Mouse (Mus musculus) layer of hippocampus, adult 2 months (tissue): ENCODE measurements at regions not wholly inside any gene's neighbourhood (a gene's known extent, or its start where the extent isn't known, plus 50 kb on each side); places are given as distances from the start of the nearest gene placed in this dataset.

ENCODE experiments used
- DNase-seq, 2 experiments: peaks; one replicate each; pipeline ENCODE4 v3.0.0; 2022; ENCODE audit warnings: low spot score in 2 of 2
- H3K27ac ChIP-seq: fragments of 200-600 bp; 2 replicates; pipeline ENCODE4 v1.8.1; 2022
- H3K4me3 ChIP-seq: fragments of 200-600 bp; 2 replicates; pipeline ENCODE4 v1.8.1; 2022; ENCODE audit warnings: mild to moderate bottlenecking
- CTCF ChIP-seq: fragments of 200-600 bp; conservative IDR thresholded peaks from 2 replicates; pipeline ENCODE4 v1.8.1; 2022; ENCODE audit warnings: antibody characterized with exemption, mild to moderate bottlenecking, moderate library complexity

- no peak overlapping the region for H3K27ac ChIP-seq
Observed at GRCm38 (mm10) chr1:184542321-184543115, 189.9 kb downstream of the Hlx start.

DNA sequence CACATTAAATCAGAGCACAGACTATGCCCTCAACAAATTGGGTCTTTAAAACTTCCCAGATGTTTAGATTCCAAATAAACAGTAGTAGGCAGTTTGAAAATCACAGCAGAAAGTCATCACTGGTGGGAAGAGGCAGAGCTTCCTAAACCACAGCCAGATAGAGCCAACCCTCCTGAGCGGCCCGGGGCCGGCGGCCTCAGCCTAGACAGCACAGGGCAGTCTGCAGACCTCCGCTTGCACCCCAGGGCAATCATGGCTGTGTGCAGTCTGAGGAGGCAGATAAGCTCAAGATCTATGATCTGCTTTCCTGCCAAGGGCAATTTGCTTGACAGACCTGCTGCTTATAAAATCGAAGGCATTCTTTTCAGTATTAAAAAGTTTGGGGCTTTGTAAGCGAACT lies 192.6 kb downstream of the Hlx start:
- no peak overlapping the region for H3K4me3 ChIP-seq
- no peak overlapping the region for H3K27ac ChIP-seq
- no peak for DNase-seq
- no peak for TF ChIP-seq CTCF

More at GRCm38 (mm10) chr1:184542321-184543115, 189.9 kb downstream of the Hlx start:
- no peak overlapping the region for H3K4me3 ChIP-seq
- no peak for TF ChIP-seq CTCF
- DNase-seq: no peak

DNA sequence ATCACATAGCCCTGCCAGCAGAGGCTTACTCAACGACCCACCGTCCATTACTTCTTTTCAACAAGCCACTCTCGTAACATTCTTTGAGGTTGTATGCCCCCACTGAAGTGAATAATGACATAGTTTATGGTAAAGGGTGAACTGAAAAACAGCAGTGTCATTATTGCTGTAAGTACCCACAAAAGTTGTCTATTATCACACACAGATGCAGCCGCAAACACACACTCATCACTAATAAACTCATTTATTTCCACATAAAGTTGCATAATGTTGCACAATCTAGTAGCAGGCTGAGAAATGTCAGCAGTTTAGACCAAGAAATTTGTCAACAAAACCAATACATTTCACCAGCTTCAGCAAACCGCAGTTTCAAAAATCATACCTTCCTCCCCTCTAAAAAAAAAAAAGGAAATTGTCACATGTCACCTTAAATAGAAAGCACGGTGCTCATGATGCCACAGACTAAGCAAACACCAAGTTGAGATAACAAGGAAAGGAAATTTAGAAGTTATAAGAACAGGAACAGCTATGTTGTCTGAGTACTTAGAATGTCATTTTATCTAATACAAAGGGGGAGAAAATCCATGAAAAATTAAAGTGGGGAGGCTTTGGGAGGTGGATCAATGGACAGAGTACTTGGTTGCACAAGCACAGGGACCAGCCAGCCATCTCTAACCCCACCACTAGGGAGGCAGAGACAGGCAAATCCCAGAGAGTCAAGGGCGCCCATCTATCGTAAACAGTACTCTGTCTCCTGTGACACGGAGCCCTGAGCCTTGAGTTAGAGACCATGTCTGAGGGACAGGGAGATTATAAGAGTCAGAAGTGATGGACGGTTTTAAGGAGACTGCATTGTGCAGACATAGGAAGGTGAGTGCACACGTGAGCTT lies 195.9 kb downstream of the Hlx start:
- DNase-seq: no peak
- no peak overlapping the region for H3K4me3 ChIP-seq
- TF ChIP-seq CTCF: no peak
- H3K27ac ChIP-seq: no peak overlapping the region

DNA sequence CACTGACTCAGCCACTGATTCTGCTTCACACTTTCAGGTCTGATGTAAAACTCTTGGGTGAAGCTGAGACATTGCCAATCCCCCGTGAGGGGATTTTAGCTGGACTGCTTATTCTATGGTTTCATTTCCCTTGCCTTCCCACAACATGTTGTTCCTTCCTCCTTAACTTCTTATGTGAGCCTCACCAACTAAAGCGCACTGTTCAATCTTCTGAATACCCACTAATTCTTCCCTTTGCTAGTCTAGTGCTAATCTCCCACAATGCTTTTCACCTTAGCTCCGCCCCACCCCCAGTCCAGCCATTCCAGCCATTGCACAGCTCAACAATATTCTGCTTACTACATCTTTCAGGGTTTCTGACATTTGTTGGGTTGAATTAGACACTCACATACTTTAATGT lies 196.7 kb downstream of the Hlx start:
- Histone ChIP-seq H3K4me3 (no peak overlapping the region), H3K27ac (no peak overlapping the region)
- no peak for DNase-seq
- TF ChIP-seq CTCF: no peak

- DNase-seq: no peak
- TF ChIP-seq CTCF: no peak
- Histone ChIP-seq H3K4me3 (no peak overlapping the region), H3K27ac (no peak overlapping the region)
Observed at GRCm38 (mm10) chr1:184534511-184534910, 197.9 kb downstream of the Hlx start.

GRCm38 (mm10) chr1:184533870-184534269 lies 198.5 kb downstream of the Hlx start:
- Histone ChIP-seq H3K27ac (no peak overlapping the region), H3K4me3 (no peak overlapping the region)
- no peak for TF ChIP-seq CTCF
- DNase-seq: no peak

DNA sequence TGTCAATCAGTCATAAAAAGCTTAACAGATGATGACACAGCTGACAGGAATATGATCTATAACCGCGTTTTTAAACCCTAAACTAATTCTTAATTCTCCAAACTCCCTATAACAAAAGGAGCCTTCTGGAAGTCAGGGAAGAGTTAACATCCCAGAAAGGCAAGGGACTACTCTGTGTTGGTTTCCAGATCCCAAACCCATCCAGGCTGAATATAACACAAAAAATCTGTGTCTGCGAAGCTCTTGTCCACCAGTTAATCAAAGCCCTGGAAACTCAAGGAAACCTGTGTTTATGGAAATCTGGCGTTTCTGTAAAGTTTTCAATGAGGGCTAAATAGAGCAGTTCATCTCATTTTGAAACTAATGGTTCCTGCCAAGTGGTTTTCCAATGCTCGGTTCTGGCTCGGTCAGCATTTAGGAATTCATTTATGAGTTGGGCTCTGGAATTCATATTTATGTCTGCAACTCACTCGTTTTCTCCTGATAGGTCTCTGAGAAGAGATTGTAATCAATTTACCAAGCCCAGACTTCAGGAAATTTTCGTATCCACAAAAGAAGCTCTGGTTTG lies 199.8 kb downstream of the Hlx start:
- no peak overlapping the region for H3K4me3 ChIP-seq
- H3K27ac ChIP-seq: no peak overlapping the region
- no peak for DNase-seq
- no peak for TF ChIP-seq CTCF

- H3K4me3 ChIP-seq: no peak overlapping the region
- TF ChIP-seq CTCF: no peak
- no peak for DNase-seq
- H3K27ac ChIP-seq: no peak overlapping the region
Observed at GRCm38 (mm10) chr1:184530606-184531320, 201.7 kb downstream of the Hlx start.

DNA sequence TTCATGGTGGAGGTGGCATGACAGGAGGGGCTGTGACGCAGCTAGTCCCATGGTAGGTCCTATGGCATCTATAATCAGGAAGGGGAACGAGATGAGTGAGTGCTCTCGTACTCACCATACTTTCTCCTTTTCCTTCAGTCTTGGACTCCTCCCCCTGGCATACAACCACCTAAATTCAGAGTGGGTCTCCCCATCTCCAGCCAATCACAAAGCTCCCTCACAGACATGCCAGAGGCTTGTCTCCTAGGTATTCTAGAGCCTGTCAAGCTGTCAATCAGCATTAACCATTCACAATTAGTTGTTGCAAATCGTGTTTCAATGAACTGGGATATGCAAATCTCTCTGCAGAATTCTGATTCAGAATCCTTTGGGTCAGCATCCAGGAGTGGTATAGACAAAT lies 206.7 kb downstream of the Hlx start:
- Histone ChIP-seq H3K4me3 (no peak overlapping the region), H3K27ac (no peak overlapping the region)
- no peak for DNase-seq
- no peak for TF ChIP-seq CTCF

DNA sequence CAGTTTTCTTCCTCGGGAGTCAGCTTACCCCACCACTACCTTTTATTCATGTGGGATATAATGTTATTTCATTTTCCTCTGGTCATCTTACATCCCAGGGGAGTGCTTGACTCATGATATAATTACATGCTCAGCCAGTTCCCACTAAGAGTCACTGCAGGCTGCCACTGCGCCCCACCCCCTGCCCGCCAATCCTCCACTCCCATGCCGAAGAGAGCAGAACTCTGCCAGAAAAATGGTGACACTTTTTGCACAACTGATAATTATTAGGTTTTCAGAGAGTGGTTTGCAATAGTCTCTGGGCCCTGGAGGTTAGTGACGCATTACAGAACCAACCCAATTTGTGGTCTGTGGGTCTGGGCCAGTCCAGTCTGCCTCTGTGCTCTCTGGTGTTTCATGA lies 212.9 kb downstream of the Hlx start:
- Histone ChIP-seq H3K27ac (no peak overlapping the region), H3K4me3 (no peak overlapping the region)
- TF ChIP-seq CTCF: no peak
- no peak for DNase-seq

DNA sequence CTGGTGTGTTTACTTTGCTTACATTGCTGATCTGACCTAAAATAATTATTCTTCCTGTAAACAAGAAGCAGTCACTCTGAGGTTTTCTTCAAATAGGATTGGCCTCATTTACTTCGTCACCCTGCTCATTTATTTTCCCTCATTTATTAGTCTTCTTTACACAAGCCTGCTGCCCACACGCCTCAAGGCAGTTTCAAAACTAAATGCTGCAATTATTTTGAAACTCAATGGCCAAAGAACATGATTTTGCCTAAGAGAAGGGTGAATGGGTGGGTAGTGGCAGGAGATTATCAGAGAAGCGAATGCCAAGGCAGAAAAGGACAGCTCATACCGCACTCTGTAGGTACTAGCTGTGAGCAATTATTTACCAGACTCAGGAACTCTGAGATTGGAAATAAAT lies 227.8 kb downstream of the Hlx start:
- Histone ChIP-seq H3K4me3 (no peak overlapping the region), H3K27ac (no peak overlapping the region)
- DNase-seq: no peak
- no peak for TF ChIP-seq CTCF

GRCm38 (mm10) chr1:184503827-184504355 lies 228.5 kb downstream of the Hlx start:
- no peak overlapping the region for H3K27ac ChIP-seq
- DNase-seq: no peak
- no peak for TF ChIP-seq CTCF
- H3K4me3 ChIP-seq: no peak overlapping the region
